Mouse (Mus musculus) layer of hippocampus, postnatal 25 days (tissue): ENCODE data around the gene Mrpl38. TPM values are rescaled to one million over a fixed set of nuclear protein-coding genes. Genes with fewer than 3 reads are reported as not detected.
"Not testable (repeated sequence)": the region's sequence is repeated elsewhere in the genome, so short reads cannot be mapped to it uniquely, and the experiment has no call there.

Experiments used
- DNase-seq, 2 experiments: peaks; one replicate each; pipeline ENCODE4 v3.0.0; 2022; ENCODE audit warnings: mixed read lengths in 2 of 2, low spot score in 1 of 2; ENCODE audit errors: extremely low spot score in 1 of 2
- total RNA-seq, 2 experiments: library from RNA; stranded (reverse); gene quantifications; 2 replicates each; pipeline ENCODE4 v1.2.3; 2021

Mrpl38 gene
- total RNA-seq, 2 experiments from 2014 or later, result 59.1 to 62.7 TPM

DNA sequence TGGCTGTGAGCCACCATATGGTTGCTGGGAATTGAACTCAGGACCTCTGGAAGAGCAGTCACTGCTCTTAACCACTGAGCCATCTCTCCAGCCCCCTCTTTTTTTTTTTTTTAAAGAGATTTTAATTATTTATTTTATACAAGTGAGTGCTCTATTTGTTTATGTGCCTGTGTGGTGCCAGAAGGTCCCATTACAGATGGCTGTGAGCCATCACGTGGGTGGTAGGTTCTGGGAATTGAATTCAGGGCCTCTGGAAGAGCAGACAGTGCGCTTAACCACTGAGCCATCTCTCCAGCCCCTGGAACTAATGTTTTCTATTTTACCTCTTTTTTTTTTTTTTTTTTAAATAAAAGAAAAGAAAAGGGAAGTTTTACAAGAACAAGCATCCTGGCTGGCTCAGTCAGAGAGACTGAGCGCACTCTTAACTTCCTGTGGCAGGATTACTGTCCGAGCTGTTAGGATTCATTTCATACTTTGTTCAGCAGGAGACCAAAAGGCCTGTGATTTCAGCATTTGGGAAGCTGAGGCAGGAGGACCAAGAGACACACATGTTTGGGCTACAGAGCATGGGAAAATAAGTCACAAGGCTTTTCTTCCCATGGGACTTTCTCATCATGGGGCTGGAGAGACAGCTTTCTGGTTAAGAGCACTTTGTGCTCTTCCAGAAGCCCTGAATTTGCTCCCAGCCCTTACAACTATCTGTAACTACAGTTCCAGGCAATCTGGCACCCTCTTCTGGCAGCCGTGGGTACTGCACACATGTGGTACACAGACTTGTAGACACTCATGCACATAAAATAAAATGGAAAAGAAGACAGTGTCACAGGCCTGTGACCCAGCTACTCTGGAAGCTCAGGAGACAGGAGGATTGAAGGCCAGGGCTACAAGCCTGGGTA is 42.2 kb downstream of the Mrpl38 start:
- no peak for DNase-seq

DNA sequence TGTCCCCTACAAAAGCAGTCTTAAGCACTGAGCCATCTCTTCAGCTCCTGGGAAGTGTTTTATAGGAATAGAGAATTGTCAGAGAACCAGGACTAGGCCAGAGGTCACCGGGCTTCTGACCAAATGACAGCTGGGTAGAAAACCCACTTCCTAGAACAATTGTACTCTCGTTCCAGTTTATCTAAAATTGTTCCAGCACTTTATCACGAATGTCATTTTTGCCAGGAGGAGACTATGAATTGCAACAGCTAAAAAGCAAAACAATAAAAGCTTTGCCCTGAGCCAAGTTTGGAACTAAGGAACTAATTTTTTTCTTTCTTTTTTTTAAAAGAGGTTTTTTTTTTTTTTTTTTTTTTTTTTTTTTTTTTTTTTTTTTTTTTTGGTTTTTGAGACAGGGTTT is 43.1 kb downstream of the Mrpl38 start:
- DNase-seq, result no peak

DNA sequence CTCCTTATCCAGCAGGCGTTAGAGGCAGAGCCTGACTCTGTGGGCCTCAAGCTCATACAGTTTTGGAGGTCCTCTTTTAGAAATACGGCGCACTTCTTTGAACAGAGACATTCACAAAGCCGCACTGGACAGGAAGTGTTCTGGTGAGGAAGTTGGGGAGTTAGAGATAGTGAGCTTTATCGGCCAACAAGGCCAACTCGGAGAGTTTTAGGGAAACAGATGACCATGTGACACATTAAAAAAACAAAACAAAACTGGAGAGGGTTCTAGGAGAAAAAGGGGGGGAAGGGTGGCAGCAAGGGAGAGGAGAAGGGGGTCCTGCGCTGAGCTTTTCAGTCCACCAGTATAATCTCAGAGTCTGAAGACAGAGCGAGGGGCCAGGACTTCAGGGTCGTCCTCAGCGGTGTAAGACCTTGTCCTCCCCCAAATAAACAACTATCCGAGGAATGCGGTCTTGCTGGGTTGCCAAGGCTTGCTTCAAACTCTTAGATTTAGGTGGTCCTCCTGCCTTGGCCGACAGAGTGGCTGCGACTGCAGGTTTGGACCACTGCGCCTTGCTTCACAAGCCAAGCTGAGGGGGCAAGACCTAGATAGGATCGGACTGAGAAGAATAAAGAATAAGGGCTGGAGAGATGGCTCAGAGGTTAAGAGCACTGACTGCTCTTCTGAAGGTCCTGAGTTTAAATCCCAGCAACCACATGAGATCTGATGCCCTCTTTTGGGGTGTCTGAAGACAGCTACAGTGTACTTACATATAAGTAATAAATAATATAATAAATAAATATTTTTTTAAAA is 44.7 kb downstream of the Mrpl38 start:
- DNase-seq, result no peak

DNA sequence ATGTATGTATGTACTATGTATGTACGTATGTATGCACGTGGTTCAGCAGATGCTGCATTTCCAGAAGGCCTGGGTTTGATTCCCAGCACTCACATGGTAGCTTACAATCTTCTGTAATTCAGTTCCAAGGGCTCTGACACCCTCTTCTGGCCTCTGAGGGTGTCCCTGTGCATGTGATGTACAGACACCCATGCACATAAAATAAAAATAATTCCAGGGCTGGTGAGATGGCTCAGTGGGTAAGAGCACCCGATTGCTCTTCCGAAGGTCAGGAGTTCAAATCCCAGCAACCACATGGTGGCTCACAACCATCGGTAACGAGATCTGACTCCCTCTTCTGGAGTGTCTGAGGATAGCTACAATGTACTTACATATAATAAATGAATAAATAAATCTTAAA is 45.7 kb downstream of the Mrpl38 start:
- DNase-seq, result not testable (repeated sequence)

DNA sequence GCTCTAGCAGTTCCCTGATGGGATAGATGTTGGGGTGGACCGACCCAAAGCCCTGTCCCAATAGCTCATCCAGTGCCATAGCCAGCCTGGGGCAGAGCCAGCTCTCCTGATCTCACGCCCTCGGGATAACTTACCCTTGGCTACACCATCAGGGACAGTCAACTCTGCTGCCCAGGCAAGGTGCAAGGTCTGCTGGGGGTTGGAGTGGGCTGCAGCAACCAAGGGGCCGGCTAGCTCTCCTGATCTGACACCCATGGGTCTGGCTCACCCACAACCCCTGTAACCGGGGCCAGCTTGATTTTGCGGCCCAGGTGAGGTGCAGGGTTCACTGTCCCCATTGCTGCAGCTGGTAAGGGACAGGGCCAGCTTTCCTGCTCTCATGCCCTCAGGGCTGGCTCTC is 47.1 kb downstream of the Mrpl38 start:
- no peak for DNase-seq

DNA sequence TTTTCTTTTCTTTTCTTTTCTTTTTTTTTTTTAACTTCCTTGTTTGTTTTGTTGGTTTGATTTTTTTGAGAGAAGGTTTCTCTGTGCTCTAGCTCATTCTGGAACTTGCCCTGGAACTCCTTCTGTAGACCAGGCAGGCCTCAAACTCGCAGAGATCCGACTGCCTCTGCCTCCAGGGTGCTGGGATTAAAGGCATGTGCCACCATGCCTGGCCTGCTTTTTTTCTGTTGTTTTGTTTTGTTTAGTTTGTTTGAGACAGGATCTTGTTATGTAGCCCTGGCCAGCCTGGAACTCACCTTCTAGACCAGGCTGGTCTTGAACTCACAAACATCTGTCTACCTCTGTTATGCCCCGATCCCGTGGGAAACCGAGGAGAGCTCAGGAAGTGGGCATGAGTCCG is 49.1 kb downstream of the Mrpl38 start:
- DNase-seq, result no peak

DNA sequence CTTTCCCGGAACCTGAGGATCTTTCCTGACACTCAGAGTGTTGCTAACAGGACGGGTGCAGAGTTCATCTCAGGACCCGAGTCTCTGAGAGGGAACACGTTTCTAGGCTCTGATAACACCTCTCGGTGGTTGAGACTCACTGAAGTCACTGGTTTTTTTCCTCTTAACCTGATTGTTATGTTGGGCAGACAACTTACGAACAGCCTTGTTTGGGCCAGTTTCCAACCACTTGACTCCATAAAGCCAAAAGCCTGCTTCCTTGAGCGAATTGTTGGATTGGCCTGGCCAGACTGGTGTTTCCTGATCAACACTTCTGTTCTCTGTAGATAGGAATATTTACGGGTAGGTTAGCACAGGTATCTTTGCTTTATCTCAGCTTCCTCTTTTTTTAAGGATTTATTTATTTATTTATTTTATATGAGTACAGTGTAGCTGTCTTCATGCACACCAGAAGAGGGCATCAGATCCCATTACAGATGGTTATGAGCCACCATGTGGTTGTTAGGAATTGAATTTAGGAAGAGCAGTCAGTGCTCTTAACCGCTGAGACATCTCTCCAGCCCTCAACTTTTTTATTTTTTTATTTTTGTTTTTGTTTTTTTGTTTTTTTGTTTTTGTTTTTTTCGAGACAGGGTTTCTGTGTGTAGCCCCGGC is 49.8 kb downstream of the Mrpl38 start:
- no peak for DNase-seq

DNA sequence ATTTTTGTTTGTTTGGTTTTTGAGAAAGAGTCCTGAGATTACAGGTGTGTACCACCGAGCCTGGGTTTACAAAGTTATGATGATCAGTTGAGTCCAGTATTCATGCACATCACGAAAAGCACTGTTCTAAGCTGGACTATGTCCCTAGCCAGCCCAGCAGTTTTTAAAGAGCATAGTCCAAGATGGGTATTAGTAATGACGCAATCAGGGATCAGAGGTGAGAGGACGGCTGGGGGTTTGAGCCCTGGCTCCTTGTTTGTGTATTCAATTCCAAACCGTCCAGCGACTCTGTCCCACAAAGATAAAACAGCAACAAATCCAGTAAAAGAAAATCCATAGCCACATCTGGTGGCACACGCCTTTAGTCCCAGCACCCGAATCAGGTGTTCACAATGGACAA is 50.5 kb downstream of the Mrpl38 start:
- no peak for DNase-seq

DNA sequence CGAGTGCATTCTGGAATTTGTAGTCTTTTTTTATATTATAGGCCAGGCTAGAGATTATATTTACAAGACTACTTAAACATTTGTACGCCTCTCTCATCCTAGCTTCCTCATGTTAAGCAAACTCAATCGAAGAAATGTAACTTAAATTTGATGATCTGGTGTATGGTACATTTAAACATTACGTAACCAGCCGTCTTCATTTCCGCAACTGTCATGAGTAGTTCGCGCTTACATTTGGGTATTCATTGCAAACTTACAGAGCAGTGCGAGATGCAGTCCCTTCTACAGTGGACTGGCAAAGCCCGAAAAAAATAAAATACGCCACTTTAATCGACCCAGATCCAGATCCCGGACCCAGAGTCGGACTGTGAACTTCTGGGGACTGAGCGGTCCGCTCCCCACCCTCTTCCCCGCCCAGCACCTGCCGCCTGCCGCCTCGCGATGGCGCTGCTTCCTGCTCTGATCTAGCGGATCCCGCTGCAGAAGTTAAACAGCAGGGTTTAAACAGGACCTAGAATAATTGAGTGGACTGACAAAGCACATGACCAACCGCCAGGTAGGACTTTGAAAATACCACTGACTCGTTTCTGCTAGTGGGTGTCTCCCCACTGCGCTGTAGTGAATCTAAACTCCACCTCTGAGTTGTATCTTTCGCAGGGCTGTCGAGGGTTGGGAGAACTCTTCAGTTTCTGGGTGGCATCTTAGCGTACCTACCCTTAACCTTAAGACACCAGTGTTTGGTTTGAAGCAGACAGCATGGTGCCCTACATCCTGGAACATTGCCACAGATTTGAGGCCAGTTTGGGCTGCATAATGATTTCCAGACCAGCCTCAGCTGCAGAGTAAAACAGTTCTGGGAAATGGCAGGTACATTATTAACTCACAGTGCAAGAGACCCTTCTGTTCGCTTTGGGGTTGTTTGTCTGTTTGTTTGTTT is 51.2 kb downstream of the Mrpl38 start:
- DNase-seq, result peak; percentile 73 to 89

DNA sequence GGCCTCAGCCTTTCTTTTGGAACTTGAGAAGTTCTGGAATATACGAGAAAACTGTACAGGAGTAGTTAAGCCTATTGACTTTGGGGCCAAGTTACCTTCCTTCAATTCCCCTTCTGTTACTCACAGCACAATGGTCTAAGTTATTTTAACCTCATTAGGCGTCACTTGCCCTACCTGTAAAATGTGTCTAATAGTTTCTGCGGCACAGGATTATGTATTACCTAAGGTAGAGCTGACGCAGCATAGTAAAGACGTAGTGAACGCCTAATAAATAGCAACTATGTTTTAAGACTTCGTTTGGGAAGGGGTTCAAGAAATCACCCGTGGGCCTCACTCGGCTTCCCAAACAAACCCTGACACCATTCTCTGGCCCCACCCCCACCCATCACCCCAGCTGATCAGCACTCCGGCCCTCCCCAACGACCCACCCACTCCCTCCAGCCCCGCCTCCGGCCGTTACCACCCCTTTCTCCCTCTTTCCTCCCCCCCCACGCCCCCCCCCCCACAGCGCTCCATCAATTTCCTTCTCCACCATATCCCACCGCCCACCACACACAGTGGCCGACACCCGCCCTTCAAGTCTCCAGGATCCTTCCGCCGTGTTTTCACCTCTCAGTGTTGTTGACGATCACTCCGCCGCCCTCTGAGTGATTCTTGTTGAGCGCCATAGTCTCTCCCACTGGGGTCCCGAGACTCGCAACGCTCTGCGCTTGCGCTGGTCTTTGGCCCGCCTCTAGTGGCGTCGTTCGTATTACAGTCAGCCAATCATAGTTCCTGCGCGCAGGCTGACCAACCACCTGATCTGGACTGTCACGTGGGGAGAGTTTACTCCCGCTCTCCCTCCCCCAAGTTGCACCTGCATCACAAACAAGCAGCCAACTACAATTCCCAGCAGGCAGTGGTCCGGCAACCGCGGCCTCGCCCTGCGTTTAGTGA is 52.1 kb downstream of the Mrpl38 start, which contains the start of gene Wbp2:
TSS of gene Wbp2 (minus strand) at position 738 of the 936 bp plus-strand sequence.
- peak; percentile 88 to 90 for DNase-seq

DNA sequence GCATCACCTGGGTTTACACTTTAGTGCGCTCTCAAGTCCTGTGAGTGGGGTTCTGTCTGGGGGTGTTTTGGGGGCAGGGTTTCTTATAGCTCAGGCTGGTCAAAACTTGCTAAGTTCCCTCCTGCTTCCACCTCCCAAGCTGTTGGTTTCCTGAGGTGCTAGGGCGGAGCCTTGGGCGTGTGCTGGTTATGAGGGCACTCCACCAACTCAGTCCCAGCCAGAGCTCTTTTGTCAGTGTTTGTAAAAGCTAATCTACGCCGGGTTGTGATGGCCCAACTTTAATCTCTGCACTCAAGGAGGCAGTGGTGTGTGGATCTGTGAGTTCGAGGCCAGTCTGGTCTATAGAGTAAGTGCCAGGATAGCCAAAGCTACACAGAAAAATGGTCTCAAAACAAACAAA is 54.5 kb downstream of the Mrpl38 start:
- DNase-seq, result no peak

DNA sequence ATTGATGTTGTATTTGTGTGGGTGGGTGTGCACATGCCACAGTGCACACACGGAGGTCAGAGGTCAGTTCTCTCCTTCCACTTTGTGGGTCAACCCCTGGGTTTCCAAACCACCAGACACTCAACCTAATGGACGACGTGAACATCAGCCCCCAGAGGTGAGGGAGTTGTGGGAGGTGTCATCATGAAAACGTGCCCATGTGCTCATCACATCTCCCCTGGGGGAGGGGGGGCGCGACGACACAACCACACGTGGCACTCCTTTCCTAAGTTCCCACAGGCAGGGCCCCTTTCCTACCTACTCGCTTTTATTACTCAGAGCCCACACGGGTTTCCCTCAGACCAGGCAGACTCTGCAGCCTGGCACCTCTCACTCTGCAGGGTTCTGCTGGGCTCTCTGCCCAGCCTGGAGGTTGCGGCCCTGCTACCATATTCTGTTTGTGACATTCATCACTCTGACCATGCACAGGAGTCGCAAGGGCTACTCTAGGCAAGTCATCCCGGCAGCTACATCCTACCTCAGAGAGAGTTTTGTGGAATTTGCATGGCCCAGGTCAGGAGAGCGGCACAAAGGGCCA is 55.5 kb downstream of the Mrpl38 start:
- no peak for DNase-seq

Other genes with a start within 250 kb of the Mrpl38 start
- gene Smim5, start 238.9 kb downstream of the Mrpl38 start, total RNA-seq, result 1 to 10 TPM in 1 of 2 experiments, under 1 TPM in 1; 0.54 to 1.2 TPM
- gene Smim6, start 226.9 kb downstream of the Mrpl38 start, total RNA-seq, result not detected
- gene Sap30bp, start 205.6 kb downstream of the Mrpl38 start, total RNA-seq, result 10 to 100 TPM; 33.1 to 47.4 TPM
- 10 to 100 TPM; 25.7 to 28.4 TPM for gene Recql5, start 205.4 kb downstream of the Mrpl38 start, total RNA-seq
- 1 to 10 TPM; 5.2 to 6.5 TPM for gene Itgb4, start 164.2 kb downstream of the Mrpl38 start, total RNA-seq
- 10 to 100 TPM; 14.0 to 16.9 TPM for gene Galk1, start 126.1 kb downstream of the Mrpl38 start, total RNA-seq
- gene H3f3b, start 110.9 kb downstream of the Mrpl38 start, total RNA-seq, result 100 to 1,000 TPM; 281 to 291 TPM
- 10 to 100 TPM; 19.6 to 23.2 TPM for gene Unk, start 108.5 kb downstream of the Mrpl38 start, total RNA-seq
- gene Unc13d, start 60.9 kb downstream of the Mrpl38 start, total RNA-seq, result 1 to 10 TPM; 1.3 to 2.4 TPM
- 100 to 1,000 TPM; 390 to 418 TPM for gene Wbp2, start 51.9 kb downstream of the Mrpl38 start, total RNA-seq
- gene Trim47, start 11.7 kb downstream of the Mrpl38 start, total RNA-seq, result 1 to 10 TPM; 5.6 to 5.9 TPM
- 1 to 10 TPM; 6.2 to 7.1 TPM for gene Trim65, start 7.7 kb downstream of the Mrpl38 start, total RNA-seq
- 10 to 100 TPM; 74.6 to 96.0 TPM for gene Fbf1, start 29.3 kb upstream of the Mrpl38 start, total RNA-seq
- gene Ten1, start 60.0 kb upstream of the Mrpl38 start, total RNA-seq, result 10 to 100 TPM; 41.4 to 45.1 TPM
- 100 to 1,000 TPM; 117 to 118 TPM for gene Acox1, start 60.2 kb upstream of the Mrpl38 start, total RNA-seq
- gene Evpl, start 99.2 kb upstream of the Mrpl38 start, total RNA-seq, result under 1 TPM; 0.26 to 0.59 TPM
- gene Srp68, start 135.3 kb upstream of the Mrpl38 start, total RNA-seq, result 10 to 100 TPM; 61.5 to 61.7 TPM
- not detected for gene Galr2, start 142.1 kb upstream of the Mrpl38 start, total RNA-seq
- 10 to 100 TPM; 85.0 to 87.2 TPM for gene Exoc7, start 168.4 kb upstream of the Mrpl38 start, total RNA-seq
- gene Foxj1, start 196.5 kb upstream of the Mrpl38 start, total RNA-seq, result 1 to 10 TPM; 5.4 to 7.1 TPM